ENCODE assay signal across 8 mouse cellular contexts in genomic region chr3:133545304-133545666, GRCm38 (mm10). TPM values are rescaled to one million over a fixed set of nuclear protein-coding genes. Genes with fewer than 3 reads are reported as not detected.
A peak's percentile ranks its signal among the peaks of the same experiment; 100 is the strongest.
DNase-seq lines count a peak whose midpoint lies in the region; ATAC-seq and TF ChIP-seq lines count a peak whose summit lies in the region.

No protein-coding gene starts in this region.

- H3K4me1 ChIP-seq in kidney, postnatal 0 days (replicated peaks; ENCODE audit: insufficient read depth, low read length), result no peaks in the 10 kb centered on the region
- no peaks in the 10 kb centered on the region for H3K4me1 ChIP-seq in embryonic facial prominence, embryonic 11.5 days (ENCODE audit: control insufficient read depth, insufficient read depth, low read length)
- H3K4me1 ChIP-seq in hindbrain, embryonic 16.5 days (ENCODE audit: control insufficient read depth, insufficient read depth, low read depth, low read length), result peaks cover 7% of the 10 kb centered on the region
- peaks cover 24% of the 10 kb centered on the region for H3K4me1 ChIP-seq in midbrain, embryonic 15.5 days

- peak overlapping the region; percentile 96 for H3K27ac ChIP-seq in kidney, postnatal 0 days
- no peak overlapping the region for H3K27ac ChIP-seq in embryonic facial prominence, embryonic 11.5 days (replicated peaks; ENCODE audit: low read depth, low read length)
- H3K27ac ChIP-seq in hindbrain, embryonic 16.5 days (ENCODE audit: low read depth, low read length), result no peak overlapping the region
- peak overlapping the region; percentile 94 for H3K27ac ChIP-seq in midbrain, embryonic 15.5 days

- no peak for ATAC-seq in kidney, postnatal 0 days (replicated peaks; ENCODE audit: low FRiP score, low read depth)
- ATAC-seq in embryonic facial prominence, embryonic 11.5 days (replicated peaks; ENCODE audit: insufficient number of reproducible peaks, low FRiP score, low TSS enrichment, low read depth), result no peak
- ATAC-seq in hindbrain, embryonic 16.5 days, result no peak
- ATAC-seq in midbrain, embryonic 15.5 days (replicated peaks), result no peak

- H3K9ac ChIP-seq in kidney, postnatal 0 days (ENCODE audit: low read depth, low read length), result peak overlapping the region; percentile 89
- H3K9ac ChIP-seq in embryonic facial prominence, embryonic 11.5 days (replicated peaks; ENCODE audit: low read length), result no peak overlapping the region; the same call in 1 of the 2 replicates
- no peak overlapping the region; the same call in 1 of the 2 replicates for H3K9ac ChIP-seq in hindbrain, embryonic 16.5 days (ENCODE audit: low read depth, low read length)
- peak overlapping the region; percentile 79; the same call in 1 of the 2 replicates for H3K9ac ChIP-seq in midbrain, embryonic 15.5 days

- H3K4me3 ChIP-seq in kidney, postnatal 0 days (replicated peaks; ENCODE audit: low read depth, low read length), result peak overlapping the region; percentile 85
- peak overlapping the region; percentile 73 for H3K4me3 ChIP-seq in embryonic facial prominence, embryonic 11.5 days (ENCODE audit: low read depth, low read length)
- H3K4me3 ChIP-seq in hindbrain, embryonic 16.5 days (ENCODE audit: low read length), result peak overlapping the region; percentile 88
- H3K4me3 ChIP-seq in midbrain, embryonic 15.5 days, result peak overlapping the region; percentile 83

- peak overlapping the region; percentile 86 for H3K4me2 ChIP-seq in kidney, postnatal 0 days (ENCODE audit: low read length)
- H3K4me2 ChIP-seq in embryonic facial prominence, embryonic 11.5 days (ENCODE audit: low read depth, low read length), result peak overlapping the region; percentile 69; the same call in 1 of the 2 replicates
- peak overlapping the region; percentile 79 for H3K4me2 ChIP-seq in hindbrain, embryonic 16.5 days (ENCODE audit: low read length)
- peak overlapping the region; percentile 89 for H3K4me2 ChIP-seq in midbrain, embryonic 15.5 days

- DNase-seq in kidney, postnatal 0 days (ENCODE audit: low spot score), result no peak
- DNase-seq in kidney, postnatal 10 days, result no peak
- DNase-seq in embryonic facial prominence, embryonic 11.5 days (ENCODE audit: low spot score), result no peak
- DNase-seq in adrenal gland, adult 8-10 months, result no peak
- no peak for DNase-seq in spleen, postnatal 10 days (ENCODE audit: low spot score in 2 of 2)
- DNase-seq in ovary, postnatal 14 days (ENCODE audit: low spot score), result no peak

- no peaks in the 10 kb centered on the region for H3K9me3 ChIP-seq in kidney, postnatal 0 days (replicated peaks; ENCODE audit: low read length)
- H3K9me3 ChIP-seq in embryonic facial prominence, embryonic 11.5 days (replicated peaks; ENCODE audit: control insufficient read depth, low read length), result no peaks in the 10 kb centered on the region
- H3K9me3 ChIP-seq in hindbrain, embryonic 16.5 days (ENCODE audit: control insufficient read depth, low read length), result no peaks in the 10 kb centered on the region
- H3K9me3 ChIP-seq in midbrain, embryonic 15.5 days, result no peaks in the 10 kb centered on the region

- 16% methylated on average over 6 of the region's 6 CpGs for WGBS in kidney, postnatal 0 days
- WGBS in embryonic facial prominence, embryonic 11.5 days, result 12% methylated on average over 6 of the region's 6 CpGs
- 11% methylated on average over 6 of the region's 6 CpGs for WGBS in hindbrain, embryonic 16.5 days
- 6% methylated on average over 6 of the region's 6 CpGs for WGBS in midbrain, embryonic 15.5 days

- H3K36me3 ChIP-seq in kidney, postnatal 0 days (ENCODE audit: insufficient read depth, low read length), result no peaks in the 10 kb centered on the region
- no peaks in the 10 kb centered on the region for H3K36me3 ChIP-seq in embryonic facial prominence, embryonic 11.5 days (replicated peaks; ENCODE audit: control insufficient read depth, insufficient read depth, low read depth, low read length)
- no peaks in the 10 kb centered on the region for H3K36me3 ChIP-seq in hindbrain, embryonic 16.5 days (ENCODE audit: control insufficient read depth, insufficient read depth, low read length)
- no peaks in the 10 kb centered on the region for H3K36me3 ChIP-seq in midbrain, embryonic 15.5 days (replicated peaks)

- TF ChIP-seq CTCF in kidney, postnatal 0 days (IDR thresholded peaks at IDR 0.05; ENCODE audit: low read depth), result no peak

- H3K27me3 ChIP-seq in kidney, postnatal 0 days (ENCODE audit: insufficient read depth, low read length), result no peaks in the 10 kb centered on the region
- no peaks in the 10 kb centered on the region for H3K27me3 ChIP-seq in embryonic facial prominence, embryonic 11.5 days (ENCODE audit: control insufficient read depth, insufficient read depth, low read length)
- no peaks in the 10 kb centered on the region for H3K27me3 ChIP-seq in hindbrain, embryonic 16.5 days (replicated peaks; ENCODE audit: control insufficient read depth, insufficient read depth, low read length)
- no peaks in the 10 kb centered on the region for H3K27me3 ChIP-seq in midbrain, embryonic 15.5 days (replicated peaks)

RNA-seq across cellular contexts. Expression of gene Tet2, which starts 0.3 kb away (rescaled TPM):
- polyA plus RNA-seq in kidney, postnatal 0 days (2015; fragmentation: Nextera tagmentation; extraction: Ambion mirVana), result 12.5 and 13.5 TPM in 2 replicates
- polyA plus RNA-seq in embryonic facial prominence, embryonic 11.5 days (2014; fragmentation: Nextera tagmentation; extraction: Ambion mirVana), result 11.6 and 13.5 TPM in 2 replicates
- polyA plus RNA-seq in hindbrain, embryonic 16.5 days (2015; fragmentation: Nextera tagmentation; extraction: Ambion mirVana), result 12.7 and 13.7 TPM in 2 replicates
- polyA plus RNA-seq in midbrain, embryonic 15.5 days (2015; fragmentation: Nextera tagmentation; extraction: Ambion mirVana), result 23.0 and 25.4 TPM in 2 replicates
- total RNA-seq in adrenal gland, adult 8-10 months (2022), result 10 to 100 TPM; 27.6 to 77.3 (median 50.2) TPM

Comparison
In these comparisons a context has a peak if more than half of its experiments do, and no peak if none do; other contexts are left out.
1. H3K27ac ChIP-seq: peak in kidney, postnatal 0 days (single experiment) and midbrain, embryonic 15.5 days (single experiment); none in embryonic facial prominence, embryonic 11.5 days (single experiment) and hindbrain, embryonic 16.5 days (single experiment).
2. H3K9ac ChIP-seq: peak in kidney, postnatal 0 days (single experiment) and midbrain, embryonic 15.5 days (single experiment); none in embryonic facial prominence, embryonic 11.5 days (single experiment) and hindbrain, embryonic 16.5 days (single experiment).
3. Peak in every context shown above with its lines, with median percentiles within 50 percentile points of each other: H3K4me2 ChIP-seq and H3K4me3 ChIP-seq.